Mouse (Mus musculus): ENCODE data around the gene Dab1. TPM values are rescaled to one million over a fixed set of nuclear protein-coding genes. Genes with fewer than 3 reads are reported as not detected.

Gene Dab1
- polyA plus RNA-seq, 1 experiment = not detected

- no peaks in the 10 kb centered on the region for H3K36me3 ChIP-seq (ENCODE audit: control insufficient read depth, insufficient read depth)
- no peak overlapping the region for H3K4me3 ChIP-seq (ENCODE audit: insufficient read depth, poor library complexity, severe bottlenecking)
- no peak overlapping the region for H3ac ChIP-seq (ENCODE audit: control insufficient read depth, insufficient read length, low read depth)
- no peak for TF ChIP-seq CEBPB (IDR thresholded peaks at IDR 0.05; ENCODE audit: low read depth)
- no peak for TF ChIP-seq MYOG (IDR thresholded peaks at IDR 0.05; ENCODE audit: control insufficient read depth, extremely low read depth, insufficient read length)
- no peak for TF ChIP-seq MYOD1 (IDR thresholded peaks at IDR 0.05; ENCODE audit: control insufficient read depth, insufficient read length, low read depth)
- TF ChIP-seq MAX (IDR thresholded peaks at IDR 0.05) = no peak
- TF ChIP-seq USF1 (IDR thresholded peaks at IDR 0.05; ENCODE audit: low read depth) = no peak
- no peak for TF ChIP-seq CTCF (IDR thresholded peaks at IDR 0.05; ENCODE audit: control insufficient read depth, insufficient read depth, insufficient read length)
- no peak for TF ChIP-seq FOSL1 (IDR thresholded peaks at IDR 0.05; ENCODE audit: insufficient read depth, low read length, poor library complexity, severe bottlenecking)
- no peaks in the 10 kb centered on the region for H3K79me2 ChIP-seq (ENCODE audit: control insufficient read depth, insufficient read depth)
- no peaks in the 10 kb centered on the region for H3K79me3 ChIP-seq (ENCODE audit: low read depth)
- no peaks in the 10 kb centered on the region for H3K27me3 ChIP-seq (ENCODE audit: control insufficient read depth, insufficient read depth, insufficient read length)
Observed at GRCm38 (mm10) chr4:104669406-104669805, 1050.2 kb downstream of the Dab1 start.

DNA sequence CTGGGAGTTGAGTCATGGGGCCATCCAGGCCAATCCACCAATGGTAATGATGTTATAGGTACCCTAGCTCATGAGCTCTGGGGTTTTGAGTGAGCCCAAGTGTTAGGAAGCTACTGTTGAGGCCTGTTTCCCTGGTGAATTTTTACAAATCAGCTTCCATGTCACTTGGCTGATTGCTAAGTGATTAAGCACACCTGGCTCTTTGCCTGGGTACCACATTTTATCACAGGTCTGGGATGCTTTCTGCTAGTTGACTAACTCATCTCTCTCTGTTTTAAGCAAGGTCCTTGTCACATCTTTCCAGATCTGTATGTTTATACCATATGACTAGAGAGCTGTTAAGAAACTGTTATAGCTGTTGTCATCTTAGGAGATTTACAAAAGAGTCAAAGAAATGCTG, 1051.6 kb downstream of the Dab1 start:
- H3K79me3 ChIP-seq (ENCODE audit: low read depth) = no peaks in the 10 kb centered on the region
- H3K36me3 ChIP-seq (ENCODE audit: control insufficient read depth, insufficient read depth) = no peaks in the 10 kb centered on the region
- H3ac ChIP-seq (ENCODE audit: control insufficient read depth, insufficient read length, low read depth) = no peak overlapping the region
- H3K79me2 ChIP-seq (ENCODE audit: control insufficient read depth, insufficient read depth) = no peaks in the 10 kb centered on the region
- no peaks in the 10 kb centered on the region for H3K27me3 ChIP-seq (ENCODE audit: control insufficient read depth, insufficient read depth, insufficient read length)
- H3K4me3 ChIP-seq (ENCODE audit: insufficient read depth, poor library complexity, severe bottlenecking) = no peak overlapping the region
- TF ChIP-seq MYOD1 (IDR thresholded peaks at IDR 0.05; ENCODE audit: control insufficient read depth, insufficient read length, low read depth) (no peak), MYOG (IDR thresholded peaks at IDR 0.05; ENCODE audit: control insufficient read depth, extremely low read depth, insufficient read length) (no peak), FOSL1 (IDR thresholded peaks at IDR 0.05; ENCODE audit: insufficient read depth, low read length, poor library complexity, severe bottlenecking) (no peak), MAX (IDR thresholded peaks at IDR 0.05) (no peak), USF1 (IDR thresholded peaks at IDR 0.05; ENCODE audit: low read depth) (no peak), CTCF (IDR thresholded peaks at IDR 0.05; ENCODE audit: control insufficient read depth, insufficient read depth, insufficient read length) (no peak), CEBPB (IDR thresholded peaks at IDR 0.05; ENCODE audit: low read depth) (no peak)

DNA sequence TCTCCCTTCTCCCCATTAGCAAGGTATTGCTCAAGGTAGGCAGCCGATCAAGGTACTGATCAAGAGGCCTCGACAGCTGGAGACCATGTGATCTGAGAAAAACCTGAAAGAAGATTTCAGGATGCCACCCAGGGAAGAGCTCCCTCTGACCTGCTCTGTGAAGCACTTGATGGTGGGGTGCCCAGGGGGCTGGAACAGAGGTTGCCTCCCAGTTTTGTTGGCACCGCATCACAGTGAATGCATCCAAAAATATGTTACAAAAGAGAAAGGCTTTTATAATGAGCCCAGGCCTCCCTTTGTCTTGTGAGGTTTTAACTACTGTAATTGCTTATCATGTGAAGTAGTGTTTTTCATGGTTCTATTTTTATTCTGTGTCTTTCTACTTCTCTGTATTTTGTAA, 1054.2 kb downstream of the Dab1 start:
- TF ChIP-seq FOSL1 (IDR thresholded peaks at IDR 0.05; ENCODE audit: insufficient read depth, low read length, poor library complexity, severe bottlenecking) = no peak
- no peak for TF ChIP-seq CTCF (IDR thresholded peaks at IDR 0.05; ENCODE audit: control insufficient read depth, insufficient read depth, insufficient read length)
- no peak for TF ChIP-seq USF1 (IDR thresholded peaks at IDR 0.05; ENCODE audit: low read depth)
- TF ChIP-seq MYOD1 (IDR thresholded peaks at IDR 0.05; ENCODE audit: control insufficient read depth, insufficient read length, low read depth) = no peak
- TF ChIP-seq MAX (IDR thresholded peaks at IDR 0.05) = no peak
- no peak for TF ChIP-seq MYOG (IDR thresholded peaks at IDR 0.05; ENCODE audit: control insufficient read depth, extremely low read depth, insufficient read length)
- TF ChIP-seq CEBPB (IDR thresholded peaks at IDR 0.05; ENCODE audit: low read depth) = no peak
- H3K79me3 ChIP-seq (ENCODE audit: low read depth) = no peaks in the 10 kb centered on the region
- no peak overlapping the region for H3K4me3 ChIP-seq (ENCODE audit: insufficient read depth, poor library complexity, severe bottlenecking)
- no peaks in the 10 kb centered on the region for H3K36me3 ChIP-seq (ENCODE audit: control insufficient read depth, insufficient read depth)
- H3K79me2 ChIP-seq (ENCODE audit: control insufficient read depth, insufficient read depth) = no peaks in the 10 kb centered on the region
- H3K27me3 ChIP-seq (ENCODE audit: control insufficient read depth, insufficient read depth, insufficient read length) = no peaks in the 10 kb centered on the region
- no peak overlapping the region for H3ac ChIP-seq (ENCODE audit: control insufficient read depth, insufficient read length, low read depth)

DNA sequence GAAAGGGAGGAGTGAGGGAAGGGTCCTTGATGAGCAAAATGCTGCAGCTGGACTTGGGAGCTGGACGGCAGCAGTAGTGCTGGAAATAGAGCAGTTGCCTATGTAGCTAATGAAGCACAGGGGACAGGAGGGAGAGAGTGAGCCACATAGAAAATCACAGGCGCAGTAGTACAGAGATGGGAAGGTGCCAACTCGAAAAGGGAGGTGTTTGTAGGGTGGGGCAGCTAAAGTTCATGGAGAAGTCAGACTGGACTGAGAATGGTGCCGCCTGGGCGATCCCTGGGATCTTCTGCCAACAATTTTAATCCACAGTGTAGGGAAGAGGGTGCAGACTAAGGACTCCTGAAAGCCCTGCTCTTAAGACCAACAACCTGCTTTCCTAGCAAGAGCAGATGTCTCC, 1055.5 kb downstream of the Dab1 start:
- Histone ChIP-seq H3K4me3 (ENCODE audit: insufficient read depth, poor library complexity, severe bottlenecking) (no peak overlapping the region), H3K79me3 (ENCODE audit: low read depth) (no peaks in the 10 kb centered on the region), H3K79me2 (ENCODE audit: control insufficient read depth, insufficient read depth) (no peaks in the 10 kb centered on the region), H3K36me3 (ENCODE audit: control insufficient read depth, insufficient read depth) (no peaks in the 10 kb centered on the region), H3ac (ENCODE audit: control insufficient read depth, insufficient read length, low read depth) (no peak overlapping the region), H3K27me3 (ENCODE audit: control insufficient read depth, insufficient read depth, insufficient read length) (no peaks in the 10 kb centered on the region)
- no peak for TF ChIP-seq CTCF (IDR thresholded peaks at IDR 0.05; ENCODE audit: control insufficient read depth, insufficient read depth, insufficient read length)
- TF ChIP-seq CEBPB (IDR thresholded peaks at IDR 0.05; ENCODE audit: low read depth) = no peak
- no peak for TF ChIP-seq MYOG (IDR thresholded peaks at IDR 0.05; ENCODE audit: control insufficient read depth, extremely low read depth, insufficient read length)
- no peak for TF ChIP-seq MYOD1 (IDR thresholded peaks at IDR 0.05; ENCODE audit: control insufficient read depth, insufficient read length, low read depth)
- no peak for TF ChIP-seq FOSL1 (IDR thresholded peaks at IDR 0.05; ENCODE audit: insufficient read depth, low read length, poor library complexity, severe bottlenecking)
- no peak for TF ChIP-seq MAX (IDR thresholded peaks at IDR 0.05)
- TF ChIP-seq USF1 (IDR thresholded peaks at IDR 0.05; ENCODE audit: low read depth) = no peak

DNA sequence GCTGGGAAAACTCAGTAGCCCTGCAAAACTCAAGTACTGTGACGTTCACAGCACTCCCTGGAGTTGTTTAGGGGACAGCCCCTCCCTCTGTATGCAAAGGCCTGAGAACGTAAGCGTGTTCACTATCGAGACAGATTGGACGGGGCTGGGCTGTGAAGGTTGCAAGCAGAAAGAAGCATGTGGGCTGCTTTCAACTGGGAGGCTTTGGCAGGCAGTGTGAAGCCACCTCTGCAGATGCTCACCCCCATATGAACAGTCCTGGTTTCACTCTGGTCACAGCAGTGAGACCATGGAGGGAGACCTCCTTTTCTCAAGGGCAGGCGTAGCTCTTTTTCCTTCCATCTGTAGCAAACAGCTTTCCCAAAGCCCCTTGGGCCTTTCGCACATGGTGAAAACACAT, 1059.1 kb downstream of the Dab1 start:
- H3K36me3 ChIP-seq (ENCODE audit: control insufficient read depth, insufficient read depth) = no peaks in the 10 kb centered on the region

GRCm38 (mm10) chr4:104680475-104680874, 1061.3 kb downstream of the Dab1 start:
- Histone ChIP-seq H3K4me3 (ENCODE audit: insufficient read depth, poor library complexity, severe bottlenecking) (no peak overlapping the region), H3K79me2 (ENCODE audit: control insufficient read depth, insufficient read depth) (no peaks in the 10 kb centered on the region), H3K27me3 (ENCODE audit: control insufficient read depth, insufficient read depth, insufficient read length) (no peaks in the 10 kb centered on the region), H3K36me3 (ENCODE audit: control insufficient read depth, insufficient read depth) (no peaks in the 10 kb centered on the region), H3ac (ENCODE audit: control insufficient read depth, insufficient read length, low read depth) (no peak overlapping the region), H3K79me3 (ENCODE audit: low read depth) (no peaks in the 10 kb centered on the region)
- no peak for TF ChIP-seq FOSL1 (IDR thresholded peaks at IDR 0.05; ENCODE audit: insufficient read depth, low read length, poor library complexity, severe bottlenecking)
- TF ChIP-seq MYOD1 (IDR thresholded peaks at IDR 0.05; ENCODE audit: control insufficient read depth, insufficient read length, low read depth) = no peak
- TF ChIP-seq MYOG (IDR thresholded peaks at IDR 0.05; ENCODE audit: control insufficient read depth, extremely low read depth, insufficient read length) = no peak
- TF ChIP-seq CTCF (IDR thresholded peaks at IDR 0.05; ENCODE audit: control insufficient read depth, insufficient read depth, insufficient read length) = no peak
- TF ChIP-seq USF1 (IDR thresholded peaks at IDR 0.05; ENCODE audit: low read depth) = no peak
- no peak for TF ChIP-seq CEBPB (IDR thresholded peaks at IDR 0.05; ENCODE audit: low read depth)
- no peak for TF ChIP-seq MAX (IDR thresholded peaks at IDR 0.05)

More for the DNA sequence above, 1059.1 kb downstream of the Dab1 start:
- Histone ChIP-seq H3K4me3 (ENCODE audit: insufficient read depth, poor library complexity, severe bottlenecking) (no peak overlapping the region), H3K79me3 (ENCODE audit: low read depth) (no peaks in the 10 kb centered on the region), H3K27me3 (ENCODE audit: control insufficient read depth, insufficient read depth, insufficient read length) (no peaks in the 10 kb centered on the region), H3ac (ENCODE audit: control insufficient read depth, insufficient read length, low read depth) (no peak overlapping the region), H3K79me2 (ENCODE audit: control insufficient read depth, insufficient read depth) (no peaks in the 10 kb centered on the region)
- TF ChIP-seq MYOG (IDR thresholded peaks at IDR 0.05; ENCODE audit: control insufficient read depth, extremely low read depth, insufficient read length) = no peak
- TF ChIP-seq CTCF (IDR thresholded peaks at IDR 0.05; ENCODE audit: control insufficient read depth, insufficient read depth, insufficient read length) = no peak
- no peak for TF ChIP-seq FOSL1 (IDR thresholded peaks at IDR 0.05; ENCODE audit: insufficient read depth, low read length, poor library complexity, severe bottlenecking)
- no peak for TF ChIP-seq MYOD1 (IDR thresholded peaks at IDR 0.05; ENCODE audit: control insufficient read depth, insufficient read length, low read depth)
- no peak for TF ChIP-seq USF1 (IDR thresholded peaks at IDR 0.05; ENCODE audit: low read depth)
- TF ChIP-seq CEBPB (IDR thresholded peaks at IDR 0.05; ENCODE audit: low read depth) = no peak
- TF ChIP-seq MAX (IDR thresholded peaks at IDR 0.05) = no peak
